Mouse (Mus musculus): ENCODE data around the gene Lrrc3b. TPM values are rescaled to one million over a fixed set of nuclear protein-coding genes. Genes with fewer than 3 reads are reported as not detected.

Gene Lrrc3b
- total RNA-seq, 2 experiments from 2014 or later: 16.9 to 19.0 TPM

GRCm38 (mm10) chr14:15384532-15384931, 54.3 kb downstream of the Lrrc3b start:
- no peak for DNase-seq (ENCODE audit: extremely low spot score in 1 of 2, low spot score in 2 of 2)
- no peak for TF ChIP-seq CTCF (IDR thresholded peaks at IDR 0.05)
- intact Hi-C loops (cut with DNase I): no loop called here
- no peak overlapping the region for H3K27ac ChIP-seq
- H3K4me3 ChIP-seq: no peak overlapping the region

- DNase-seq (ENCODE audit: extremely low spot score in 1 of 2, low spot score in 2 of 2): peak in 1 of 2 experiments; percentile 27
- Histone ChIP-seq H3K27ac (no peak overlapping the region), H3K4me3 (no peak overlapping the region)
- intact Hi-C loops (cut with DNase I): no loop called here
- TF ChIP-seq CTCF (IDR thresholded peaks at IDR 0.05): no peak
Measured at GRCm38 (mm10) chr14:15383133-15383532, 55.7 kb downstream of the Lrrc3b start.

DNA sequence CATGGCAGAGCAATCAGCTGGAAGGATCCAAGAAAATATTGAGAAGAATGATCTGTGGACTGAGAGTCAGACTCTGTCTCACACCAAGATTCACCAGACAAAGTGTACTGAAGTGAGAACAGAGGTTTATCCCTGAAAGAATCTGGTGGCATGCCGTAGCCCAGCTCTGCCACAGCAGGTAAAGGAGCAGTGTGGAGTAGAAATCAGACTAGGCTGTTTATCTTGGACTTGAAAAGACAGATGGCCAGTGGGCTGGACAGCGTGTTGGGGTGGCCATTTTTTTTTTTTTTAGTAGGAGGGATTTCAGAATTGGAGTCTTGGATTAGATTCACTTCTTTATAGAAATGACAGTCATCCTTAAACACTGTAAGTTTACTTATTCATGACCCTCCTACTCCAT, 61.4 kb downstream of the Lrrc3b start:
- Histone ChIP-seq H3K27ac (no peak overlapping the region; the same call in 1 of the 2 replicates), H3K4me3 (no peak overlapping the region)
- intact Hi-C loops (cut with DNase I): loop anchor here (2.0 kb wide), 1 partner anchor 33 kb away; no protein-coding TSS in a partner anchor
- peak; percentile 33 for TF ChIP-seq CTCF (IDR thresholded peaks at IDR 0.05)
- no peak for DNase-seq (ENCODE audit: extremely low spot score in 1 of 2, low spot score in 2 of 2)

DNA sequence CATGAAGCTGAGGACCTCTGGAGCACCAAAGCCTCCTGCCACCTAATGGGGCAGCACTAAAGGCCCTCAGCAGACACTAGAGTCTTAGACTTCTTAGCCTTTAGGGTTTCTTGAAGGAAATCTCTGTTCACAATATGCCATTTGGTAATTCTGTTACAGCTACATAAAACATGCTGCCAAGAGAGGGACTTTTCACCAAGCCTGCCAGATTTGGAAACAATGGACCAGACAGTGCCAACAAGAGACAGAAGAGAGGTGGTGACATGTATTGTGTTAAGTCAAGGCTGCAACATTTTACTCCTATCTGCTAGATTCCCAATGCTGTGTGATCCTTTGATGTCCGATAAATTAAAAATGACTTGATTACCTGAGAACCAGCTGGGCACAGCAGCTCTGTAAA, 62.0 kb downstream of the Lrrc3b start:
- DNase-seq (ENCODE audit: extremely low spot score in 1 of 2, low spot score in 2 of 2): no peak

DNA sequence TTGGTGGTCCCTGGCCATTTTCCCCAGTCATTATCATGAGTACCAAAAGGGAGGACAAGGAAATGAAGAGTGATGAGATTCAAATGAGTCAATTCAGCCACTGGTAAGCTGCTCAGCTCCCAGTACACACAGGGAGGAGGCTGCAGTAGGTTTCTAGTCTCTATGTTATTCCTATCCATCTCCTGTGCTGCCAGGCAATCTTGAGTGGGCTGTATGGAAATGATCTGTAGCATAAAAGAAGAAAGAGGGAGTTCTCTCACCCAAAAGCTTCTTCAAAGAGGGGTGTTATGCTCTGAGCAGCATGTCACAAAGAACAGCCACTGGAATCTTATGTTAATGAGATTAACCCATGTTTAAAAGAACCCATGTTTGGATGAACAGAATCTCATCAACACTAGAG, 64.5 kb downstream of the Lrrc3b start:
- intact Hi-C loops (cut with DNase I): loop anchor here (2.0 to 5.0 kb wide), 2 partner anchors 55 to 63 kb away; partner anchors contain the start of gene Lrrc3b
- no peak for DNase-seq (ENCODE audit: extremely low spot score in 1 of 2, low spot score in 2 of 2)
- no peak for TF ChIP-seq CTCF (IDR thresholded peaks at IDR 0.05)
- H3K27ac ChIP-seq: peak overlapping the region; percentile 41
- H3K4me3 ChIP-seq: no peak overlapping the region

More for the DNA sequence above, 62.0 kb downstream of the Lrrc3b start:
- Histone ChIP-seq H3K27ac (no peak overlapping the region; the same call in 1 of the 2 replicates), H3K4me3 (no peak overlapping the region)
- TF ChIP-seq CTCF (IDR thresholded peaks at IDR 0.05): no peak
- intact Hi-C loops (cut with DNase I): loop anchor here (2.0 kb wide), 1 partner anchor 34 kb away; no protein-coding TSS in a partner anchor

GRCm38 (mm10) chr14:15372985-15373384, 65.8 kb downstream of the Lrrc3b start:
- H3K27ac ChIP-seq: peak overlapping the region; percentile 19; the same call in 1 of the 2 replicates
- intact Hi-C loops (cut with DNase I): loop anchor here (5.0 kb wide), 1 partner anchor 64 kb away; the partner anchor contains the start of gene Lrrc3b
- TF ChIP-seq CTCF (IDR thresholded peaks at IDR 0.05): no peak
- H3K4me3 ChIP-seq: no peak overlapping the region
- DNase-seq (ENCODE audit: extremely low spot score in 1 of 2, low spot score in 2 of 2): peak in 1 of 2 experiments; percentile 20

- Histone ChIP-seq H3K27ac (no peak overlapping the region), H3K4me3 (no peak overlapping the region)
- DNase-seq (ENCODE audit: extremely low spot score in 1 of 2, low spot score in 2 of 2): no peak
- intact Hi-C loops (cut with DNase I): no loop called here
- TF ChIP-seq CTCF (IDR thresholded peaks at IDR 0.05): no peak
Measured at GRCm38 (mm10) chr14:15365045-15365444, 73.7 kb downstream of the Lrrc3b start.

DNA sequence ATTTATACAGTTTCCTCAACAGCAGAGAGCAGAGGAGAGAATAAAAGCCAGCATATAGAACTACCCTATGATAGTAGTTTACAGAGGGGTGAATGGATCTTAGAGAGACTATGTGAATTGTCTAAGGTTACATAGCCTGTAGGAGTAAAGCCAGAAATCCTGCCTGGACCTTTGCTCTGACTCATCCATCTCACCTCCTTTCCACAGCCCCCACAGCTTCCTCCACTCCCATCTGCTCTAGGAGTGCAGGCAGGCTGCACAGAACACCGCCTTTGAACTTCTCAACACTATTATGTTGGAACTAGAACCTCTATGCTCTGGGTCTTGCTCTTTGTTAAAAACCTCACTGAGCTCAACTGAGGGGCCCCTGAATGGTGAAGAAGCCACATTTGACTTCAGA, 78.9 kb downstream of the Lrrc3b start:
- H3K27ac ChIP-seq: no peak overlapping the region

DNA sequence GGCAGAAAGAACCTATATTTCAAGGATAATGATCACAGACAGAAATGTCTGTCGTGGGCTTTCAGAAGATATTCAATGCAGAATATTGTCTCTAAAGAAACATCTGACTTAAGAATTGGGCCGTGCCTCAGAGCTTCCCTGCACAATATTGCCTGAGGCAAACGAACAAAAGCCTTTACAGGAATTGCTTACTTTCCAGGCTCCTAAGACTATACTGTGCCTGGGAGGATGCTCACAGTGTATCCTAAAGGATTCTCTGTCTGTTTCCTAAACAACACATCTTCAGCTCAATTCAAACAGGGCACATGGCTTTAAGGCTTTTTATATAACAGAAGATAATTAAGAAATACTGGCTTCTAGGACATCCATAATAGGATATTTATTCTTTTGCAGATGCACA, 79.7 kb downstream of the Lrrc3b start:
- no peak for DNase-seq (ENCODE audit: extremely low spot score in 1 of 2, low spot score in 2 of 2)

More for the DNA sequence above, 78.9 kb downstream of the Lrrc3b start:
- intact Hi-C loops (cut with DNase I): no loop called here
- peak in 1 of 2 experiments; percentile 26 for DNase-seq (ENCODE audit: extremely low spot score in 1 of 2, low spot score in 2 of 2)
- TF ChIP-seq CTCF (IDR thresholded peaks at IDR 0.05): no peak
- no peak overlapping the region for H3K4me3 ChIP-seq

GRCm38 (mm10) chr14:15355512-15355911, 83.3 kb downstream of the Lrrc3b start:
- peak; percentile 83 for TF ChIP-seq CTCF (IDR thresholded peaks at IDR 0.05)
- H3K4me3 ChIP-seq: no peak overlapping the region
- H3K27ac ChIP-seq: no peak overlapping the region
- intact Hi-C loops (cut with DNase I): loop anchor here (1.0 to 2.0 kb wide), 2 partner anchors 526 to 841 kb away; no protein-coding TSS in a partner anchor
- peak; percentile 65 to 79 for DNase-seq (ENCODE audit: extremely low spot score in 1 of 2, low spot score in 2 of 2)

More for the DNA sequence above, 79.7 kb downstream of the Lrrc3b start:
- TF ChIP-seq CTCF (IDR thresholded peaks at IDR 0.05): no peak
- no peak overlapping the region for H3K4me3 ChIP-seq
- intact Hi-C loops (cut with DNase I): no loop called here
- H3K27ac ChIP-seq: no peak overlapping the region

- intact Hi-C loops (cut with DNase I): loop anchor here (2.0 kb wide), 1 partner anchor 843 kb away; no protein-coding TSS in a partner anchor
- no peak overlapping the region for H3K4me3 ChIP-seq
- no peak for DNase-seq (ENCODE audit: extremely low spot score in 1 of 2, low spot score in 2 of 2)
- no peak for TF ChIP-seq CTCF (IDR thresholded peaks at IDR 0.05)
- no peak overlapping the region for H3K27ac ChIP-seq
Measured at GRCm38 (mm10) chr14:15354299-15354698, 84.5 kb downstream of the Lrrc3b start.

DNA sequence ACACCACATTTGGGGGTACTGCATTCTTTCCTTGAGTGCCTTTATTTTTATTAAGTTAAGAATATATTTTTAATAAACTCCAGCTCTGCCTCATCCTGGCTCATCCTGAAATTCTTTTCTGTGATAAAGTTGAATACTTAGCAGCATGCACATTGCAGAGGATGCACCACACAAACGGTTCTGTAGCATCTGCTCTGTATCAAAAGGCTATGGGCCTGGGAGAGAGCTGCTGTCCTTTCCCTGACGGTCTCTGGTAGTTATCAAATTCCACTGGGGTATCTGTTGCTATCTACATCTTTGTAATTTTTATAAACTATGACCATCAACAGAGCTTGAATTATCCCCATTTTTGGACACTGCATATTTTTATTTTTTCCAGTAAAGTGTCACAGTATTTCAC, 105.7 kb downstream of the Lrrc3b start:
- Histone ChIP-seq H3K4me3 (no peak overlapping the region), H3K27ac (no peak overlapping the region)
- TF ChIP-seq CTCF (IDR thresholded peaks at IDR 0.05): no peak
- intact Hi-C loops (cut with DNase I): no loop called here
- no peak for DNase-seq (ENCODE audit: extremely low spot score in 1 of 2, low spot score in 2 of 2)

DNA sequence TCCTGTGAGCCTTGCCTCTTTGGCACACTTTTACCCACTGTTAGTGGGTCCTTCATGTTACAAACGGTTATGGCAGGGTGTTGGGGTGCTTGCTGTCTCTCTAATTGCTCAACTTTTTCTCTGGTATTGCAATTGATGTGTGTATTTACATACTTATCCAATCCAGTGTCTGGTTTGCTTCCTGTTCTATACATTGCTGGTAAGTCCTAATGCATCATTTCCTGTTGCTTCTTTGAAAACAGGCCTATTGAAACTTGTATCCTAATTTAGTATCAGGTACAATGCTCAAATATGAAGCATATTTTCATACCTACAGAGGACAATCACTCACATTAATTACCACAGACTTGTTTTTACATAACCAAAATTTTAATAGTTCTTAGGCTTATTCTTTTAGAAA, 107.4 kb downstream of the Lrrc3b start:
- intact Hi-C loops (cut with DNase I): no loop called here
- H3K27ac ChIP-seq: no peak overlapping the region
- TF ChIP-seq CTCF (IDR thresholded peaks at IDR 0.05): no peak
- no peak overlapping the region for H3K4me3 ChIP-seq
- DNase-seq (ENCODE audit: extremely low spot score in 1 of 2, low spot score in 2 of 2): no peak

Measured in left cerebral cortex, adult 2 months (tissue).